Mouse (Mus musculus): ENCODE results near the gene Gm20388. TPM values are rescaled to one million over a fixed set of nuclear protein-coding genes. Genes with fewer than 3 reads are reported as not detected.

Gene Gm20388
- polyA plus RNA-seq, 1 experiment from 2014 or later, result not detected

DNA sequence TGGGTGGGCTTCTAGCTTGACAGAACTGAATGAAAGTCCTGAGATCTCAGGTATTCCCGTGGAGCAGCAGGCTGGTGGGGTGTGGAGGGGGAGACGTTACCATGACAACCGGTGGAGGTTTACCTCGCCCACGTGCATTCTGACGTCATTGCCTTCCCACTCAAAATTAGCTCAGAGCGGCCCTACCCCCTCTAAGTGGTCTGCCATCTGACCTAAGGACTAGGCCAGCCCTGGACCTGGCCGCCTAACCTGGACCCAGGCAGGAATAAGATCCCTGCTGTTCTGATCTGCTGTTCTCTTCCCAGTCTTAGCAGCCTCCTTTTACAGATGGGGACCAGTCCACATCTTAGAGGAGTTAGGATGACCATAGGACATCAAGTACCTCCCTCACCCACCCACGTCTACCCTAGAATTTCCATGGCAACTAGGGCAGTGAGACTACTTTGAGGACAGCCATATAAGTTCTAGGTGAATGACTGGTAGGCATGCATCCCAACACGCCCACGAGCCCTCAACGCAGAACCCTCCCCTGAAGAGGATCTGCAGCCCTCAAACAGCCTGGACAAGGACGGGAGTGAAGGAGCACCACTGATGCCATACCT, 3324.4 kb downstream of the Gm20388 start:
- Histone ChIP-seq H3K4me1 (replicated peaks; ENCODE audit: control insufficient read depth, insufficient read depth, low read length) (0 out of 2 replicates have a peak, but pooled peaks cover 8% of the 10 kb centered on the region), H3K9me3 (ENCODE audit: control insufficient read depth) (no peaks in the 10 kb centered on the region), H3K4me3 (ENCODE audit: low read depth, low read length) (peak overlapping the region; percentile 82), H3K27me3 (replicated peaks; ENCODE audit: control insufficient read depth, insufficient read depth, low read length) (0 out of 2 replicates have a peak, but pooled peaks cover 4% of the 10 kb centered on the region), H3K4me2 (replicated peaks; ENCODE audit: low read depth) (peak overlapping the region; percentile 98), H3K9ac (ENCODE audit: low read depth, low read length) (peak overlapping the region; percentile 55; the same call in 1 of the 2 replicates), H3K27ac (ENCODE audit: low read depth, low read length) (no peak overlapping the region), H3K36me3 (ENCODE audit: control insufficient read depth, insufficient read depth) (0 out of 2 replicates have a peak, but pooled peaks cover 4% of the 10 kb centered on the region)
- TF ChIP-seq CTCF (IDR thresholded peaks at IDR 0.05; ENCODE audit: low read depth), result no peak
- no peak for ATAC-seq
- 28% methylated on average over 13 of the region's 13 CpGs for WGBS

- Histone ChIP-seq H3K27ac (ENCODE audit: low read depth, low read length) (peak within 1 kb of the TSS; percentile 41), H3K4me1 (replicated peaks; ENCODE audit: control insufficient read depth, insufficient read depth, low read length) (0 out of 2 replicates have a peak, but pooled peaks cover 8% of the 10 kb centered on the region), H3K4me3 (ENCODE audit: low read depth, low read length) (peak within 1 kb of the TSS; percentile 82), H3K36me3 (ENCODE audit: control insufficient read depth, insufficient read depth) (0 out of 2 replicates have a peak, but pooled peaks cover 4% of the 10 kb centered on the region), H3K4me2 (replicated peaks; ENCODE audit: low read depth) (peak within 1 kb of the TSS; percentile 98), H3K9ac (ENCODE audit: low read depth, low read length) (peak within 1 kb of the TSS; percentile 55), H3K27me3 (replicated peaks; ENCODE audit: control insufficient read depth, insufficient read depth, low read length) (0 out of 2 replicates have a peak, but pooled peaks cover 4% of the 10 kb centered on the region), H3K9me3 (ENCODE audit: control insufficient read depth) (no peaks in the 10 kb centered on the region)
- peak; percentile 70 for TF ChIP-seq CTCF (IDR thresholded peaks at IDR 0.05; ENCODE audit: low read depth)
- ATAC-seq, result peak; percentile 83
- WGBS, result 1% methylated on average over 57 of the region's 57 CpGs
Observed at GRCm38 (mm10) chr8:123235520-123236497, 3325.2 kb downstream of the Gm20388 start, which contains the start of gene Spata2l. TSS of gene Spata2l (minus strand) at chr8:123236233.

DNA sequence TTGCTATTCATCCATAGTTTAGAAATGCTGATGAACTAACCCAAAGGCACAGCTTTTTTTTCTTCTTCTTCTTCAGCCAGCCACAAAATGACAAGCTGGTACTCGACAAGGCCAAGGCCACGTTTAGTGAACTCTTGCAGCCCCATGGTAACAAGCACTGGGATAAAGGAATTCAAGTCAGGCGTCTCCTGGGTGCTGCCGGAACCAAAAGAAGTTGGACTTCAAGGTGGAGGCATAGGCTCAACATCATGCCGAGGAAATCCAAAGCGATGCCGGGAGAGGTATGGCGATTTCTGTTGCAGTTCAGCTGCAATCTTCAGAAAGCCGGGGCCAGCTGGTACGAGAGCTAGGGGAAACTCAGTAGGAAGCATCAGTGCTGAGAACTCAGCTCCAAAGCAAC, 3328.8 kb downstream of the Gm20388 start:
- H3K9me3 ChIP-seq (ENCODE audit: control insufficient read depth), result no peaks in the 10 kb centered on the region
- TF ChIP-seq CTCF (IDR thresholded peaks at IDR 0.05; ENCODE audit: low read depth), result no peak
- H3K4me2 ChIP-seq (replicated peaks; ENCODE audit: low read depth), result no peak overlapping the region
- 0 out of 2 replicates have a peak, but pooled peaks cover 4% of the 10 kb centered on the region for H3K27me3 ChIP-seq (replicated peaks; ENCODE audit: control insufficient read depth, insufficient read depth, low read length)
- H3K4me1 ChIP-seq (replicated peaks; ENCODE audit: control insufficient read depth, insufficient read depth, low read length), result 0 out of 2 replicates have a peak, but pooled peaks cover 8% of the 10 kb centered on the region
- no peak for ATAC-seq
- H3K9ac ChIP-seq (ENCODE audit: low read depth, low read length), result no peak overlapping the region
- no peak overlapping the region for H3K4me3 ChIP-seq (ENCODE audit: low read depth, low read length)
- peaks cover 15% of the 10 kb centered on the region; the same call in 1 of the 2 replicates for H3K36me3 ChIP-seq (ENCODE audit: control insufficient read depth, insufficient read depth)
- no peak overlapping the region for H3K27ac ChIP-seq (ENCODE audit: low read depth, low read length)
- WGBS, result 91% methylated on average over 10 of the region's 10 CpGs

GRCm38 (mm10) chr8:123242107-123242923, 3331.7 kb downstream of the Gm20388 start:
- no peak for TF ChIP-seq CTCF (IDR thresholded peaks at IDR 0.05; ENCODE audit: low read depth)
- no peaks in the 10 kb centered on the region for H3K27me3 ChIP-seq (replicated peaks; ENCODE audit: control insufficient read depth, insufficient read depth, low read length)
- no peak overlapping the region for H3K4me3 ChIP-seq (ENCODE audit: low read depth, low read length)
- no peaks in the 10 kb centered on the region for H3K9me3 ChIP-seq (ENCODE audit: control insufficient read depth)
- H3K9ac ChIP-seq (ENCODE audit: low read depth, low read length), result no peak overlapping the region
- H3K4me1 ChIP-seq (replicated peaks; ENCODE audit: control insufficient read depth, insufficient read depth, low read length), result no peaks in the 10 kb centered on the region
- H3K4me2 ChIP-seq (replicated peaks; ENCODE audit: low read depth), result no peak overlapping the region
- no peak for ATAC-seq
- peaks cover 37% of the 10 kb centered on the region for H3K36me3 ChIP-seq (ENCODE audit: control insufficient read depth, insufficient read depth)
- no peak overlapping the region for H3K27ac ChIP-seq (ENCODE audit: low read depth, low read length)
- WGBS, result 78% methylated on average over 7 of the region's 7 CpGs

GRCm38 (mm10) chr8:123243053-123243452, 3332.4 kb downstream of the Gm20388 start:
- H3K27me3 ChIP-seq (replicated peaks; ENCODE audit: control insufficient read depth, insufficient read depth, low read length), result no peaks in the 10 kb centered on the region
- H3K9me3 ChIP-seq (ENCODE audit: control insufficient read depth), result no peaks in the 10 kb centered on the region
- peak; percentile 52 for TF ChIP-seq CTCF (IDR thresholded peaks at IDR 0.05; ENCODE audit: low read depth)
- H3K36me3 ChIP-seq (ENCODE audit: control insufficient read depth, insufficient read depth), result peaks cover 45% of the 10 kb centered on the region
- 68% methylated on average over 11 of the region's 11 CpGs for WGBS
- no peak overlapping the region for H3K27ac ChIP-seq (ENCODE audit: low read depth, low read length)
- ATAC-seq, result no peak
- H3K4me1 ChIP-seq (replicated peaks; ENCODE audit: control insufficient read depth, insufficient read depth, low read length), result no peaks in the 10 kb centered on the region
- H3K9ac ChIP-seq (ENCODE audit: low read depth, low read length), result no peak overlapping the region
- H3K4me3 ChIP-seq (ENCODE audit: low read depth, low read length), result no peak overlapping the region
- H3K4me2 ChIP-seq (replicated peaks; ENCODE audit: low read depth), result no peak overlapping the region
